Mouse (Mus musculus): Measurements from ENCODE around the gene Cdc42bpb.

The Cdc42bpb gene

GRCm38 (mm10) chr12:111377376-111377973 lies at the start of gene Cdc42bpb:
TSS of gene Cdc42bpb (minus strand) at chr12:111377718.
- DNase-seq (ENCODE audit: low read depth, low spot score): peak; percentile 92

DNA sequence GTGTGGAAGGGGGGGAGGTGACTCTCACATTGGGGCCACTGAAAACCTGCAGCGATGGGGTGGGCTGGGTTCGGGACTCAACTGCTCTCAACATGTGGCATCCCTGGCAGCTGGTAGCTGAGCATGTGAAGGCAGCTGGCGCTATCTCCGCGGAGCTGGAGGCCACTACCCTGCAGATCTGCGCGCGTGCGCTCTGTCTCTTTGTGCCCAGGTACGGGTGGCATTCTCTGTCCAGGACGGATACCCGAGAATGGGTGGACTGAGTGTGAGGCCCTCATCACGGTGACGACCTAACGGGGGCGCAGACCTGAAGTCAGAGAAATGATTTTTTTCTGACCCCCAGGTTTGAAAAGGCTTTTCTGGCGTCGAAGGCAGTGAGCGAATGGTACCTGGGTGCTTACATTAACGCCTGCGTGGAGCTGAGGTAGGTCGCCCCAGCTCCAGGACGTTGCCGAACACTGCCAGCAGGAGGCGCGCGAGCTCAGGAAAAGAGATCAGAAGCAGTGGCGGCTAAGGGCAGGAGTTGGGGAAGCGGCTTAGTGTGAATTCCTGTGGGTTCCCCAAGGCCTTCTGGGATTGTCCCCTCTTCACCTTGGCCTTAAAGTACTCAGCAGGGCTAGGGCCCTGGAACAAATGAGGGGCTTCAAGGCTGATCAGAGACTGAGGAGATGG lies 48.4 kb upstream of the Cdc42bpb start:
- DNase-seq (ENCODE audit: low read depth, low spot score): peak; percentile 86

DNA sequence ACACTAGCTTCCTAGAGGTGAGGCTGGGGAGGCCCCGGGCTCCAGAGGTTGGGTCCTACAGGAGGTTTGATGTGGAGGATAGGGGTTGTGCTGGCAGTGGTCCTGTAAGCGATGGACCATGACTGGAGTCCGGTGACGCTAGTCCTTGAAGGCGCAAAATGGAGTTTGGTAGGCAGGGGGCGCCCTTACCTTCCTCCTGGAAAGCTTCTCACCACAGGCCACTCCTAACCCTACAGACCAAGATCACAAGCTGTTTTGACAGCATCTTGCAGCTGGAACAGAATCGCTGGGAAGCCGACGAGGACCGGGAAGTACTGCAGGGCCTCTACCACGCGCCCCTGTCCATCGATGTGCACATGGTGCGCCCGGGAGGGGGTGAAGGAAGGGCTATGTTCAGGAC lies 47.7 kb upstream of the Cdc42bpb start:
- peak; percentile 80 for DNase-seq (ENCODE audit: low read depth, low spot score)

GRCm38 (mm10) chr12:111424547-111424946 lies 47.0 kb upstream of the Cdc42bpb start:
- DNase-seq (ENCODE audit: low read depth, low spot score): no peak

DNA sequence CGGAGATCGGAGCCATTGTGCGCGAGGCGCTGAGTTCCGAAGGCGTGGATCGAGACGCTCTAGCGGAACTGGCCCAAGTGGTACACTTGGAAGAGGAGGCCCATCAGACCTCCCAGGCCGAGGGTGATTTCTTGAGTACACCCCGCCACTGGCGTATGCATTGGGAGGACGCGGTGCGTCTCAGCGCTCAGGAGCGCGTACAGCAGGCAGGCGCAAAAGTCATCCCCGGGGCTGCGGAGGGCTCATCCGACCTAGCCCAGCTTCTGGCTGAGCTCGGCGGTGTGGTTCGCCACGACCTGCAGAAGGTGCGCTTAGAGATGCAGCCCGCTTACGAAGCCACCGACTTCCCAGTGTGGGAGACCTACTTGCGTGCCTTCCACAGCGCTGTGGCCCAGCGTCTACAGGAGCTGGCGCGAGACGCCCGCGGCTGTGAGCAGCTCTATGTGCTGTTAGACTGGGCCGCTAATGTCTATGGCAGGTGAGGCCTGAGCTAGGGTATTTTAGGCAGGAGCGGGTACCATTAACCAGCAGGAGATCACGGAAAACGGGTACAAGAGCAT lies 46.1 kb upstream of the Cdc42bpb start:
- no peak for DNase-seq (ENCODE audit: low read depth, low spot score)

DNA sequence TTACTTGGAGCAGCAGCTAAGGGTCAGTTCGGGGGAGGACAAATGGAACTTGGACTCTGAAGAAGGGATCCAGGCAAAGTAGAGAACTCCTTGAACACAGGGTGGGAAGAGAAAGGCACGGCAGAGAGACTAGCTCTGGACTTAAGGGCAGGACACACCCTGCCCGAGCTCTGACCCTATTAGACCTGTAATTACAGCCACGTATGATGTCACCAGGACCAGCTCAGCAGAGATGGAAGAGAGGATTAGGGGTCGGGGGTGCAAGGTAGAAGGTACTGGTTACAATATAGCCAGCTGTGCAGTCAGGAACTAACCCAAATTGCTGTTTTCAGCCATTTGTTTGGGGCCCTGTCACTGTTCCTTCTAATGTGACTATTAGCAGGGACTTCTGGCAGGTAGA lies 45.3 kb upstream of the Cdc42bpb start:
- DNase-seq (ENCODE audit: low read depth, low spot score): no peak

DNA sequence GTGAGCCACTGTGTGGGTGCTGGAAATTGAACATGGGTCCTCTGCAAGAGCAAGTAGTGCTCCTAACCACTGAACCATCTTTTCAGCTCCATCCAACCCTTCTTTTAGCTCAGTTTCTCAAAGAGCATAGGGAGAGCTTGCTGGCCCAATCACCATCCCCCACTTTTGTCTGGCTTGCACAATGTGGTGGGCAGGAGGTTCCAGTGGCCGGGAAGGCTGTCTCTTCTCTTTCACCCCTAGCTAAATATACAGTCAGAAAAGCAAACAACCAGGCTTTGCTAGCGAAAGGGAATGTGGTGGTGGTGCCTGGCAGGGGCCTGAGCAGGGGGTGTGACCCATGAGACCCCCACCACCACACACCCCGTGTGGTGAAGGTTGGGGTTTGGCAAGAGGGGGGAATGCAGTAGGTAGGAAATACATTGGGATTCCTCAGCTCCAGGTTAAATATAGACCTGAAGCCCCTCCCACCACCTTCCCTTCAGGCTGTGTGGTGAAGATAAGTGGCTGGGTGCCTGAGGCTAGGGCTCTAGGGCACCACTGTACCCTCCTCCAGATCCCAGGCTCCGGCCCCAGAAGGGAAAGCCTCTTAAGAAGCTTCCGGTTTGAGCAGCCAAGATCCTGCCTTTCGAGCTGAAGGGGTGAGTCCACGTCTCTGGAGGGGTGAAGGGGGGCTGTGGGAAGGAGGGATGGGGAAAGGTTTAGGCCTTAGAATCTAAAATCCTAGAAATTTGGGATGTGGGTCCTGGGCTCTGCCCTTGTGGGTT lies 43.6 kb upstream of the Cdc42bpb start:
- no peak for DNase-seq (ENCODE audit: low read depth, low spot score)

DNA sequence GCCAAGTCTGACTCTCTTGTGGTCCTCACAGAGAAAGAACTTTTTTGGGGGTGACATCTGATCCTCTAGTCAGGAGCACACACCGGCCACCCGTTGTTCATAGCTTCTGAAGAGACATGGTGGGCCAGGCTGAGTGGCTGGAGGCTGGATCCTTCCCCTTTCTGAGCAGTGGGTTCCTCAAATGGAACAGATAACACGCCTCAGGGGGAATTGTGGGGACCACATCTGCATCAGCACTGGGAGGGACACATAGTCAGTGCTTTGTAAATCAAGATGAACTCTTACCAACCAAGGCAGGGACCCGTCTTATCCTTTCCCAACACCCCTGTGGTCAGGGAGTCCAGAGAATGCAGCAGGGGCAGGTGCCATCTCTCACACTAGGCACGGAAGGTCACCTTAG lies 42.4 kb upstream of the Cdc42bpb start:
- DNase-seq (ENCODE audit: low read depth, low spot score): no peak

DNA sequence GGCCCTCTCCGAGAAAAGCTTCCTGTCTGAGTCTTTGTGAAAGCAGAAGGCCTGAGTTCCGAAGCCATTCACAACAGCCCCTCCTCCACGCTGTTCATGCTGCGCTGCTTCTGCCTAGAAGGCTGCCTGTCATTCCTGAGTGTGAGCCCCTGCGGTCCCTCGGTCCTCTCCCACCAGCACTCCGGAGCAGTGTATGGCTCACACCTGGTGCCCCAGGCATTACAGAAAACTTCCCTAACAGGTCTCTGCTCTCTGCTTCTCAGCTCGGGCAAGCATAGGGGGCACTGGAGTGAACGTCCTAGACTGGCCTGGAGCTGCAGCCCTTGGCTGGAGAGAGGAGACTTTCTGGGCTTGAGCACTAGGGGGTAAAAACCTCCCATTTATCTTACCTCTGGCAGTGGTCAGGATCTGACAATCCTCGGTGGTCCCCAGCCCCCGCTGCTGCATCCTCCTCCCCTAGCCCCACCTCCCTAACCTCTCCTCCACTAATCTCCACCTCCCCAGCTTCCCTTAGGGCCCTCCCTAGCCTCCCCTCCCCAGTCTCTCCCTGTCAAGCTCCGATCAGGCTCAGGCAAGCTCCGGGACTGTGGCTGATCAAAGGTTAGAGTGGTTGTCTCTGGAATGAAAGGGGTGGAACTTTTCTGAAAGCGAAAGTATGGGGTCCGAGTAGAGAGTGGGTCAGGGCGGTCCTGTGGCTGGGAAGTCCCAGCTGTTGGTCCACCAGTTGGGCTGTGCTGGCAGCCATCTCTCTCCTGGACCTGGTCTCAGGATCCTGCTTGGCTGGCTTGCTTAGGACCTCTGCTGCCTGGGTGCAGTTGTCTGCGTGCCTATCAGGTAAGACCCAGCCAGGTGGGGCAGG lies 39.6 kb upstream of the Cdc42bpb start, which contains the start of gene Exoc3l4:
TSS of gene Exoc3l4 (plus strand) at position 97 of the 859 bp plus-strand sequence.
- DNase-seq (ENCODE audit: low read depth, low spot score): no peak

- DNase-seq (ENCODE audit: low read depth, low spot score): peak; percentile 93
These were observed 35.8 kb upstream of the Cdc42bpb start for GRCm38 (mm10) chr12:111413300-111413699.

GRCm38 (mm10) chr12:111412581-111413284 lies 35.2 kb upstream of the Cdc42bpb start:
- no peak for DNase-seq (ENCODE audit: low read depth, low spot score)

DNA sequence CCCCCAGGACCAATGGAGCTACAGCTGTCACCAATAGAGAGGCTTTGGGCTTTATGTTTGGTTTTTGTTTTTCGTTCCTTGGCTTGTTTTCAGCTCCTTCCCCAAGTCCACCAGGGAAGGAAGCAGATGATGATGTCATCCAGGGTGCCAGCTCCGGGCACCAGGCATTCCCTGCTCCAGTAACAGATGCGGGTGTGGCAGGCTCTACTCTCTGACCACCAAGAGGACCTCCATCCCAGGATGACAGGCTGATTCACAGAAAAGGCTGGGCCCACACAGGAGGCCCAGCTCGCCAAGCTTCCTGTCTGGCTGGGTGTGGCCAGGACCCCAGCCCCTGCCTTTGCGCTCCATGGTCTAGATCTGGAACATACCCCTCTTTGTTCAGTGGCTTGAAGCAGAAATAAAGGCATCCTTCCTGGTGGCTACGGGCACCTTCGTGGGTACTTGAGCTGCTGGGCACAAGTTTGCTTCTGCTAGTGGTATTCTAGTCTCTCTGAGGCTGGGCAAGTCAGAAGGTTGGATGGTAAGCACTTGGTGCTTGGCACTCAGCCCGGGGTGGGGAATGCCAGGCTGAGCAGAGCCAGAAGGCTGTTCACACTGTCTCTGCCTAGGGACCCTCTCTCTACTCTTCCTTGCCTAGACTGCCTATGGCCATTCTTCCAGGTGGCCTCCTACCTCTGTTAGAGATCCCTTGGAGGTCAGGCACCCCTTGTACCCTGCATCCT lies 34.3 kb upstream of the Cdc42bpb start:
- DNase-seq (ENCODE audit: low read depth, low spot score): no peak

DNA sequence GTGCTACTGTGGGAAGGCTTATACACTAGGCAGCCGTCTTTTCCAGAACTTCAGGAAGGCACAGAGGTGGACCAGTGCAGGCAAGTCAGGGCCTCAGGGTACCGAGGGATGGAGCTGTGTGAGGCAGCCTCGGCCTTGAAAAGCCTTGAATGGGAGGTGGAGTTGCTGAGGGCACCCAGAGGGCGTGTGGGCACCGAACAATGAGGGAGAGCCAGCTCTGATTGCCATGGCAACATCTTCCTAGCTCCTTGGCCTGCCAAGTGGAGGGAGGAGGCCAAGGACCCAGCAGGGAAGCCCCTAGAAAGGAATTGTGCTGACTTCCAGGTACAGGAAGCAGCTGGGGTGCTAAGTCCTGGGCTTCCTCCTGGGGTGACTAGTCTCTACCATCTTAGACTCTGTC lies 32.1 kb upstream of the Cdc42bpb start:
- DNase-seq (ENCODE audit: low read depth, low spot score): no peak

DNA sequence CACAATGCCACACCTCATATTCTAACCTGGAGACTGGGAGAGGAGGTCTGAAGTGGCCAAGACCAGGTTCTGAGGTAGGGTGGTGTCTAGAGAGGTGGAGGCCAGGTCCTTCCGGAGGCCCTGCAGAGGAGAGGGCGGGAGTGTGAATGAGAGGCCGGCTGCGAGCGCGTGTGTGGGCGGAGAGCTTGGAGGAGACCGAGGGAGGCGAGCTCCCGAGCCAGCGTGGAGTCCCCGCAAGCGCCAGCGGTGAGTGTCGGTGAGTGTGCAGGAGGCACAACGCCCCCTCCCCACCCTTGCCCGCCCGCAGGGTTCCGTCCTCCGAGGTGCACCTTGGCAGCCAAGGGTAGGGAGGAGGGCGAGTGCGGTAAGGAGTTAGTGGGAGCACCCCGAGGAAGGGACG lies 29.1 kb upstream of the Cdc42bpb start, which contains the start of gene Lbhd2:
TSS of gene Lbhd2 (plus strand) at position 188 of the 400 bp plus-strand sequence.
- DNase-seq (ENCODE audit: low read depth, low spot score): no peak

DNA sequence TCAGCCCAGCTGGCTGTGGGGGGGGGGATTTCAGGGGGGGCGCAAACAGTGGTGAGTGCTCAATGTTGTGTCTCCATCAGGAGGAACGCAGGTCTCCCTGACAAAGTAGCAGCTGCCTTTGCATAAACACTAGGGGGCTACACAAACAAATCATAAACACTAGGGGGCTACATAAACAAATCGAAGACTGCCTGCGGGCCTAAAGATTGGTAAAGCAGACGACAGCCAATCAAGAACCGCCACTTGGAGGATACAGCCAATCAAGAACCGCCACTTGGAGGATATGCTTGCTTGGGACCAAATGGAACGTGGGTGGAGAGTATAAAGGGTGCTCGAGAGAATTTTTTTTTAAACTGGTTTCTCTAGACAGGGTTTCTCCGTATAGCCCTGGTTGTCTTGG lies 27.4 kb upstream of the Cdc42bpb start:
- DNase-seq (ENCODE audit: low read depth, low spot score): no peak

GRCm38 (mm10) chr12:111401454-111402184 lies 24.1 kb upstream of the Cdc42bpb start:
- DNase-seq (ENCODE audit: low read depth, low spot score): peak; percentile 85

DNA sequence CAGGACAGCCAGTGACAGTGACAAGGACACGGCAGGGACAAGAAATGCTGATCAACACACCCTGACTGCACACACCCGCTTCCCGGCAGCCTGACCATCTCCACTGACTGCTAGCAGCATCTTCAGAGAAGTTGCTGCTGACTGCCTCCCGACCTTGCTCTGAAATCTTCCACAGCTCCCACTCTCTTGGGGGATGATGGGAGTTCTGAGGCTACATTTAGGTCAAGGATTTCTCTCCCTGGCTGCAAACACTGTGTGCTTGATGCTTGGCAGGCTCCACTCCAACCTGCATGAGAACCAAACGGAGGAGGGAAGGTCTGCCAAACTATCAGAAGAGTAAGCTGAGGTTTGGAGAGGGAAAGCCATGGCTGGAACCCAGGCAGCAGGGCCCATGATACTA lies 19.5 kb upstream of the Cdc42bpb start:
- DNase-seq (ENCODE audit: low read depth, low spot score): no peak

DNA sequence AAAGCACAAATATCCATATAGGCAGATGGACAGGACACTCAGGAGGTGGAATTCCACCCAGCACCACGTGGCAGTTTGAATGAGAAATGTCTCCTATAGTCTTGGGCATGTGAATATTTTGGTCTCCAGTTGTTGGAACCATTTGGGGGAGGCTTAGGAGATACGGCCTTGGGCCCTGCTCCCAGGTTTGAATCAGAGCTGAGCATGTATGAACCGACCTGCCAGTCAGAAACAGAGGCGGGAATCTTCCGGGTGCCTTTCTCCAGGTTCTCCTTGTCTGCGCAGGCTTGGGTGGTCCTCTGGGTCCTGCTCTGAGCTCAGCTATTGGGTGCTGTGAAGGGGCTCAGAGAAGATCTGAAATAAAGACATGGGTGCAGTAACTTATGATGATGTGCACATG lies 16.5 kb upstream of the Cdc42bpb start:
- DNase-seq (ENCODE audit: low read depth, low spot score): no peak

GRCm38 (mm10) chr12:111387146-111387545 lies 9.6 kb upstream of the Cdc42bpb start:
- no peak for DNase-seq (ENCODE audit: low read depth, low spot score)

All from forelimb bud, embryonic 11.5 days (tissue).